Mouse (Mus musculus) macrophage (primary cell): Measurements from ENCODE around the gene Sema4a. TPM values are rescaled to one million over a fixed set of nuclear protein-coding genes. Genes with fewer than 3 reads are reported as not detected.
A peak's percentile ranks its signal among the peaks of the same experiment; 100 is the strongest.

Experiments used
- H3K27ac ChIP-seq: fragments of 350-480 bp; formaldehyde crosslinking; 2 replicates; pipeline ENCODE4 v1.9.0; 2021
- H3K36me3 ChIP-seq: fragments of 350-480 bp; formaldehyde crosslinking; 2 replicates; pipeline ENCODE4 v1.9.0; 2021; ENCODE audit errors: inconsistent target
- H3K4me3 ChIP-seq: fragments of 350-480 bp; formaldehyde crosslinking; 2 replicates; pipeline ENCODE4 v1.9.0; 2021; ENCODE audit errors: inconsistent target
- H3K79me2 ChIP-seq: fragments of 350-480 bp; formaldehyde crosslinking; 2 replicates; pipeline ENCODE4 v1.9.0; 2021; ENCODE audit errors: inconsistent target
- WGBS: methylation state at CpG from one replicate; pipeline ENCODE4 v1.1.7; 2026; ENCODE audit warnings: inconsistent platforms; ENCODE audit not compliant: missing documents; 5-methylcytosine and 5-hydroxymethylcytosine counted together
- polyA plus RNA-seq: library from polyadenylated mRNA; stranded (reverse); fragments of 250-400 nt; gene quantifications from 3 replicates; pipeline ENCODE4 v1.2.4, GENCODE M21; 2018; ENCODE audit warnings: inconsistent platforms

Sema4a gene
- polyA plus RNA-seq, 1 experiment from 2014 or later, result 7.3 TPM

DNA sequence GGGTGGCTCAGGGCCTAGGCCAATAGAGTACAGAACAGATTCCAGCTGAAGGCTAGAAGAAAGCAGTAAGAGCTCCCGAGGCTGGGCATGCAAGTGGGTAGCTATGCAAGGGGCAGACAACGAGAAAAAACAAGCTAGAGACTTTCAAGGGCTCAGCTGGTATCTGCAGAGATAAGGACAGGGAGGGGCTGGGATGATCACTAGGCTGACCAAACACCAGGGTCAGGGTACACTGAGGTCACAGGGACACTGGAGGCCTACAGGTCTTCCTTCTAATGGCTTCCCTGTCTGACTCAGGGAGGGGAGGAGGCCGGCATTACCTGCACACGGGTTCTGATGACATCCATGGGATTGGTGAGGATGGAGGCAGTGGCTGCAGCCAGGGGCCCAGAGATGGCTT, 45.3 kb downstream of the Sema4a start:
- Histone ChIP-seq H3K36me3 (peaks cover 76% of the 10 kb centered on the region), H3K79me2 (peaks cover 73% of the 10 kb centered on the region), H3K4me3 (no peak overlapping the region), H3K27ac (no peak overlapping the region)
- WGBS, result 93% methylated on average over 4 of the region's 4 CpGs

GRCm38 (mm10) chr3:88412636-88413035, 48.3 kb downstream of the Sema4a start:
- Histone ChIP-seq H3K27ac (no peak overlapping the region), H3K4me3 (no peak overlapping the region), H3K79me2 (peaks cover 62% of the 10 kb centered on the region), H3K36me3 (peaks cover 47% of the 10 kb centered on the region)
- 81% methylated on average over 11 of the region's 11 CpGs for WGBS

- Histone ChIP-seq H3K4me3 (no peak overlapping the region), H3K27ac (no peak overlapping the region), H3K36me3 (peaks cover 37% of the 10 kb centered on the region), H3K79me2 (peaks cover 58% of the 10 kb centered on the region)
- WGBS, result 98% methylated on average over 4 of the region's 4 CpGs
Observed at GRCm38 (mm10) chr3:88411681-88412080, 49.3 kb downstream of the Sema4a start.

- H3K36me3 ChIP-seq, result peaks cover 27% of the 10 kb centered on the region
- 51% methylated on average over 7 of the region's 7 CpGs for WGBS
- H3K79me2 ChIP-seq, result peaks cover 58% of the 10 kb centered on the region
- peak overlapping the region; percentile 88 for H3K27ac ChIP-seq
- peak overlapping the region; percentile 60 for H3K4me3 ChIP-seq
Observed at GRCm38 (mm10) chr3:88410645-88411031, 50.3 kb downstream of the Sema4a start.

GRCm38 (mm10) chr3:88409741-88410644, 51.0 kb downstream of the Sema4a start, which contains the start of gene Pmf1:
TSS of gene Pmf1 (minus strand) at chr3:88410331.
- peaks cover 58% of the 10 kb centered on the region for H3K79me2 ChIP-seq
- peak within 1 kb of the TSS; percentile 60 for H3K4me3 ChIP-seq
- peaks cover 20% of the 10 kb centered on the region for H3K36me3 ChIP-seq
- H3K27ac ChIP-seq, result peak within 1 kb of the TSS; percentile 88
- under 1% methylated on average over 54 of the region's 54 CpGs for WGBS

DNA sequence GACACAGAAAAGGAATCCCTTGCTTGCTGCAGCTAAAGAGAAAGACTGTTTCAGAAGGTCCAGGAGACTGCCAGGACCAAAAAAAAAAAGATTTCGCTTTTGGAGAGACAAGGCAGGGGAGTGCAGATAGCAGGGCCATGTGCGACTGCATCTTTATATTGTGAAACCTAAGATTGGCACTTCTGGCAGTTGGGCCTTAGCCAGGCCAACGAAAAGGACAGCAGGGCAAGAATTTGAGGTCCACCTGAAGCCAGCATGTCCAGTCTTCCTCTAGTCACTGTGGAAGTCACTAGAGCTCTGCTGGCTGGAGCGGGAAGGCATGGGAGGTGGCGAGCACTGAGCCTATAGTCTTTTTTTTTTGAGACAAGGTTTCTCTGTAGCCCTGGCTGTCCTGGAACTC, 52.0 kb downstream of the Sema4a start:
- H3K36me3 ChIP-seq, result peaks cover 18% of the 10 kb centered on the region; the same call in 1 of the 2 replicates
- H3K4me3 ChIP-seq, result peak overlapping the region; percentile 60
- peaks cover 57% of the 10 kb centered on the region for H3K79me2 ChIP-seq
- peak overlapping the region; percentile 88 for H3K27ac ChIP-seq
- 47% methylated on average over 5 of the region's 5 CpGs for WGBS

- 74% methylated on average over 7 of the region's 7 CpGs for WGBS
- H3K27ac ChIP-seq, result no peak overlapping the region
- peaks cover 56% of the 10 kb centered on the region for H3K79me2 ChIP-seq
- no peak overlapping the region for H3K4me3 ChIP-seq
- H3K36me3 ChIP-seq, result peaks cover 14% of the 10 kb centered on the region; the same call in 1 of the 2 replicates
Observed at GRCm38 (mm10) chr3:88407529-88407928, 53.5 kb downstream of the Sema4a start.

DNA sequence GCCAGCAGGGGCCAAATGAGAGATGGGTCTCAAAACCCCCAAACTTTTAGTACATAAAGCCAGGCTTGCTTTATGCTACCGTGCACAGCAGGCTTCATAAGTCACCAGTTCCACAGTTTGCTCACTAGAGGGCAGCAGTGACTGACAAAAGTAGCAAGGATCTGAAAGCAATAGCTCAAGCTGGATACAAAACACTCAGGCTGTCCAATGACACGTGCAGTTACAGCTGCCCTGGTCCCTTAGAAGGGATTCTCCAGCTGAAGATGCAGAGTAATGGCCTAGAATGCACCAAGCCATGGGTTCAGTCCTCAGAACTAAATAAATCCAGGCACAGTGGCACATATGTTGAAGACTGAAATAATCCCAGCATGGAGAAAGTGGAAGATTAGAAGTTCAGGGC, 53.9 kb downstream of the Sema4a start:
- H3K79me2 ChIP-seq, result peaks cover 61% of the 10 kb centered on the region
- peaks cover 10% of the 10 kb centered on the region; the same call in 1 of the 2 replicates for H3K36me3 ChIP-seq
- no peak overlapping the region for H3K4me3 ChIP-seq
- 2% methylated on average over 2 of the region's 2 CpGs for WGBS
- no peak overlapping the region for H3K27ac ChIP-seq

GRCm38 (mm10) chr3:88403522-88404230, 57.3 kb downstream of the Sema4a start:
- H3K4me3 ChIP-seq, result no peak overlapping the region
- peaks cover 60% of the 10 kb centered on the region for H3K79me2 ChIP-seq
- 62% methylated on average over 10 of the region's 10 CpGs for WGBS
- peak overlapping the region; percentile 60 for H3K27ac ChIP-seq
- H3K36me3 ChIP-seq, result no peaks in the 10 kb centered on the region

GRCm38 (mm10) chr3:88398666-88399065, 62.3 kb downstream of the Sema4a start:
- Histone ChIP-seq H3K4me3 (no peak overlapping the region), H3K79me2 (peaks cover 18% of the 10 kb centered on the region), H3K27ac (no peak overlapping the region), H3K36me3 (no peaks in the 10 kb centered on the region)
- WGBS, result 85% methylated on average over 2 of the region's 2 CpGs

- H3K4me3 ChIP-seq, result no peak overlapping the region
- no peak overlapping the region for H3K27ac ChIP-seq
- WGBS, result 80% methylated on average over 8 of the region's 8 CpGs
- H3K79me2 ChIP-seq, result peaks cover 6% of the 10 kb centered on the region; the same call in 1 of the 2 replicates
- H3K36me3 ChIP-seq, result no peaks in the 10 kb centered on the region
Observed at GRCm38 (mm10) chr3:88395742-88396141, 65.2 kb downstream of the Sema4a start.

DNA sequence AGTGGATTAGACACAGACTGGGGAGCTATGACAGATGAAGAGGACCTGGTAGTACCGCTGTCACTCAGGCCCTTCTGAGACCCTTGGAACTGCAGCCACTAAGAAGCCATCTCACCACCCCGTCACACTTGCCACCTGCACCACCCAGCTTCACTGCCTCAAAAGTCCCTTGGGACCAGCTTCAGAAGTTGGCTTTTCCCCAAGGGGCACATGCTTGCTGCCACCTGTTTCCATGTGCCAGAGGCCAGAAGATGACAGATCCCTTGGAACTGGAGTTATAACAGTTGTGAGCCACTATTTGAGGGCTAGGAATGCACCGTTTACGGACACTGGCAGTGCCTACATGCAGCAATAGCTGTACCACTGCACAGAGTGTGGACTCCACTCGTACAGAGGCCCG, 65.7 kb downstream of the Sema4a start:
- H3K36me3 ChIP-seq, result no peaks in the 10 kb centered on the region
- peaks cover 3% of the 10 kb centered on the region; the same call in 1 of the 2 replicates for H3K79me2 ChIP-seq
- WGBS, result 93% methylated on average over 6 of the region's 6 CpGs
- H3K4me3 ChIP-seq, result no peak overlapping the region
- H3K27ac ChIP-seq, result no peak overlapping the region

GRCm38 (mm10) chr3:88393776-88394375, 67.1 kb downstream of the Sema4a start:
- Histone ChIP-seq H3K36me3 (no peaks in the 10 kb centered on the region), H3K4me3 (no peak overlapping the region), H3K27ac (no peak overlapping the region), H3K79me2 (no peaks in the 10 kb centered on the region)
- 83% methylated on average over 9 of the region's 9 CpGs for WGBS
